Mouse (Mus musculus): Measurements from ENCODE around the gene Lsm10. TPM values are rescaled to one million over a fixed set of nuclear protein-coding genes. Genes with fewer than 3 reads are reported as not detected.

Gene Lsm10
- total RNA-seq, 2 experiments from 2014 or later: 9.2 to 12.8 TPM

Other genes with a start within 250 kb of the Lsm10 start
- gene Csf3r, start 72.1 kb upstream of the Lsm10 start, total RNA-seq (2021): 1 to 10 TPM in 1 of 2 experiments, under 1 TPM in 1; 0.67 to 2.1 TPM
- 10 to 100 TPM; 65.6 to 66.3 TPM for gene Mrps15, start 49.7 kb upstream of the Lsm10 start, total RNA-seq (2021)
- gene Oscp1, start 38.1 kb upstream of the Lsm10 start, total RNA-seq (2021): 1 to 10 TPM; 1.8 to 2.4 TPM
- 10 to 100 TPM; 28.0 to 29.5 TPM for gene Stk40, start 7.3 kb downstream of the Lsm10 start, total RNA-seq (2021)
- 10 to 100 TPM; 23.3 to 24.9 TPM for gene Eva1b, start 51.1 kb downstream of the Lsm10 start, total RNA-seq (2021)
- gene Sh3d21, start 66.9 kb downstream of the Lsm10 start, total RNA-seq (2021): 1 to 10 TPM; 3.0 to 3.1 TPM
- gene Thrap3, start 106.1 kb downstream of the Lsm10 start, total RNA-seq (2021): 100 to 1,000 TPM; 130 to 144 TPM
- gene Map7d1, start 159.7 kb downstream of the Lsm10 start, total RNA-seq (2021): 100 to 1,000 TPM; 242 to 246 TPM
- 10 to 100 TPM; 45.6 to 49.3 TPM for gene Trappc3, start 165.7 kb downstream of the Lsm10 start, total RNA-seq (2021)
- gene Col8a2, start 190.2 kb downstream of the Lsm10 start, total RNA-seq (2021): under 1 TPM; 0.79 to 0.85 TPM
- gene Adprhl2, start 225.1 kb downstream of the Lsm10 start, total RNA-seq (2021): 10 to 100 TPM; 13.4 to 13.6 TPM
- gene Tekt2, start 229.1 kb downstream of the Lsm10 start, total RNA-seq (2021): under 1 TPM; 0.74 to 0.98 TPM

Measured in heart, postnatal 14 days (tissue).